8 mouse cellular contexts compared by ENCODE assay signal in genomic region chr11:89568246-89568645, GRCm38 (mm10).
"Had no signal": no experiment of that assay in that cellular context is flagged by ENCODE, and none has a peak within 500 bp of the region (broad histone marks: within the 10 kb centered on the region; RNA-seq: fewer than 3 reads in every experiment).

No protein-coding gene starts in this region.

- DNase-seq: liver, postnatal 0 days; lung, adult 2 months; lung, postnatal 14 days; lung, postnatal 36 days; right cerebral cortex, postnatal 14 days; thymus, adult 2 months; thymus, postnatal 25 days; thymus, postnatal 4 days had no signal
